Mouse (Mus musculus) liver, adult 2 months (tissue): ENCODE data around the gene BC028528. TPM values are rescaled to one million over a fixed set of nuclear protein-coding genes. Genes with fewer than 3 reads are reported as not detected.

ENCODE experiments used
- DNase-seq: peaks from one replicate; pipeline ENCODE4 v3.0.0-alpha.2; 2011; ENCODE audit warnings: low read depth, low spot score; ENCODE audit errors: extremely low read depth
- H3K27ac ChIP-seq: fragments of 200-500 bp; replicated peaks from 2 replicates; pipeline ENCODE4 v1.5.1; 2012; ENCODE audit warnings: low read depth, mild to moderate bottlenecking, control low read depth, inconsistent platforms, low read length; ENCODE audit not compliant: insufficient read depth
- H3K27me3 ChIP-seq: fragments of 200-500 bp; 2 replicates; pipeline ENCODE4 v1.6.1; 2012; ENCODE audit warnings: mild to moderate bottlenecking, moderate library complexity, low read length, inconsistent platforms; ENCODE audit not compliant: control insufficient read depth, insufficient read depth
- H3K36me3 ChIP-seq: fragments of 200-500 bp; 2 replicates; pipeline ENCODE4 v1.6.1; 2012; ENCODE audit warnings: low read length, inconsistent platforms; ENCODE audit not compliant: control insufficient read depth, insufficient read depth
- H3K4me1 ChIP-seq: fragments of 200-500 bp; 2 replicates; pipeline ENCODE4 v1.6.1; 2011; ENCODE audit warnings: low read length; ENCODE audit not compliant: control insufficient read depth, insufficient read depth
- H3K4me3 ChIP-seq: fragments of 200-500 bp; 2 replicates; pipeline ENCODE4 v1.5.1; 2011; ENCODE audit warnings: low read depth, mild to moderate bottlenecking, control low read depth, low read length, moderate library complexity; ENCODE audit not compliant: insufficient read depth
- H3K79me2 ChIP-seq: fragments of 200-500 bp; 2 replicates; pipeline ENCODE4 v1.6.1; 2012; ENCODE audit warnings: inconsistent platforms, mild to moderate bottlenecking, low read length, moderate library complexity; ENCODE audit not compliant: control insufficient read depth, insufficient read depth
- H3K9ac ChIP-seq: fragments of 200-500 bp; 2 replicates; pipeline ENCODE4 v1.6.1; 2012; ENCODE audit warnings: low read depth, mild to moderate bottlenecking, control low read depth, inconsistent platforms, low read length
- CTCF ChIP-seq: fragments of 200-500 bp; IDR thresholded peaks from 2 replicates; pipeline ENCODE4 v1.5.1; 2011; ENCODE audit warnings: low read depth, low read length, control low read depth
- POLR2A ChIP-seq: fragments of 200-500 bp; IDR thresholded peaks from 2 replicates; pipeline ENCODE4 v1.6.1; 2011; ENCODE audit warnings: low read length, control low read depth; ENCODE audit not compliant: insufficient read depth; ENCODE audit errors: extremely low read depth
- WGBS: fragments of 180-500 bp; shearing (Covaris S2); methylation state at CpG from one replicate; pipeline ENCODE4 v1.1.7; 2018; 5-methylcytosine and 5-hydroxymethylcytosine counted together
- polyA plus RNA-seq: library from polyadenylated mRNA; depleted of rRNA; stranded (reverse); fragments of >200 nt; gene quantifications from 2 replicates; pipeline ENCODE4 v1.2.3, GENCODE M21; 2012; rRNA removed
- total RNA-seq: library from RNA; depleted of rRNA; stranded (reverse); fragments of >200 nt; gene quantifications from 2 replicates; pipeline ENCODE4 v1.2.3, GENCODE M21; 2014; rRNA removed

Gene BC028528
- total RNA-seq (3.7 and 5.3 TPM in 2 replicates), polyA plus RNA-seq (0.72 and 0.98 TPM in 2 replicates)

DNA sequence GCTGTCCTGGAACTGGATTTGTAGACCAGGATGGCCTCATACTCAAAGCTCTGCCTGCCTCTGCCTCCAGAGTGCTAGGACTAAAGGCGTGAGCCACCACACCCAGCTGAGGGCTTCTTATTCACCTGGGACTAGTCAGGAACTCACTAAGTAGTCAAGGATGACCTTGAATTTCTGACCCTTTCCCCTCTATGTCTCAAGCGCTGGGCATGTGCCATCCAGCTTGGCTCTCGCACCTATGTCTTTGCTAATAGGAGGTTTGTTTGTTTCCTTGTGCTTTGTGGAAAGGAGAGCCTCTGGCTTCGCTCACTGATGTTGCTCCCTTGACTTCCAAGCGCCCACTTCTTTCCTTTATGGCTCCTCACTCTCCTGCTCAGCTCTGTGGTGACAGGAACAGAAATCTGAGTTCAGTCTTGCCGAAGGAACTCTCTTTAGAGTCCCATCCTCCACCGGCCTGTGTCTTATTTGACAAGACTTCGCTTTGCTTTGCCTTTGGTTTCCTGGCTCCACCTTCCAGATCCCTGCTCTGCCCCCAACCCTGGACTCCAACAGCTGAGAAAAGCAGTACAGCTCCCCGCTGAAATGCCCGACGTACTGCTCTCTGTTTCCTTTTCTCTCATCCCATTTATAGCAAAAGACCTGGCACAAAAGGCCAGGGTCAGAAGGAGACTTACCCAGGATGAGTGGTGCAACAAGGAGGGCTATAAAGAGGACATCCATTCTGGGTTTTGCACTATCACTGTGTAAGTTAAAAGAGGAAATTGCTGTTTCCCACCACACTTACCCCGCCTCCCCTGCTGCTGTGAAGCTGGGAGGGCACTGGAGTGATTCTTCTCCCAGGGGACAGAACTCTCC is at the start of gene BC028528:
TSS of gene BC028528 (minus strand) at position 795 of the 855 bp plus-strand sequence.
- Histone ChIP-seq H3K79me2 (no peaks in the 10 kb centered on the region), H3K9ac (peak within 1 kb of the TSS; percentile 29; the same call in 1 of the 2 replicates), H3K27ac (peak within 1 kb of the TSS; percentile 54), H3K4me3 (peak within 1 kb of the TSS; percentile 12; the same call in 1 of the 2 replicates), H3K4me1 (peaks cover 13% of the 10 kb centered on the region), H3K27me3 (no peaks in the 10 kb centered on the region), H3K36me3 (no peaks in the 10 kb centered on the region; the same call in 1 of the 2 replicates)
- TF ChIP-seq POLR2A: no peak
- TF ChIP-seq CTCF: no peak
- 47% methylated on average over 12 of the region's 12 CpGs for WGBS
- DNase-seq: peak; percentile 74

- Histone ChIP-seq H3K27ac (no peak overlapping the region), H3K27me3 (no peaks in the 10 kb centered on the region), H3K4me1 (no peaks in the 10 kb centered on the region), H3K36me3 (peaks cover 29% of the 10 kb centered on the region), H3K4me3 (no peak overlapping the region), H3K79me2 (no peaks in the 10 kb centered on the region), H3K9ac (no peak overlapping the region)
- 96% methylated on average over 15 of the region's 15 CpGs for WGBS
- peak; percentile 66 for TF ChIP-seq CTCF
- no peak for TF ChIP-seq POLR2A
- no peak for DNase-seq
Observed at GRCm38 (mm10) chr3:95938835-95939234, 47.0 kb upstream of the BC028528 start.

DNA sequence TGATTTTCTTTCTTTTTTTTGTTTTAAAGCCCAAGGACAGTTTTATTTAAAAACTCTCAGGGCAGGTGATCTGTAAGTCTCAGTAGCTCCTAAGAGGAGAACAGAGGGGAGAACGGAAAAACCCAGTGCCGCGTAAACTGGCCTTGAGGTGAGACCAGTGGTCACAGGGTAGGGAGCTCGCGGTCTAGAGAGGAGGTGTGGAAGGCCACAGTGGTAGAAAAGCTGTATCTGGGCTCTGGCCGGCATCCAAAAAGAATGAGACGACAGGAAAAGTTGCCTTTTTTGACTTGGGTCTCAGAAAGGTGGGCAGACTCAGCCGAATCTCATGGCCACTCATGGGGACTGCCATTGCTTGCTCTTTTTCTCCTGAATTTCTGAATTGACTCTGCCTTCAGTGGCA is 46.4 kb upstream of the BC028528 start:
- DNase-seq: no peak
- H3K27me3 ChIP-seq: no peaks in the 10 kb centered on the region
- no peak for TF ChIP-seq POLR2A
- TF ChIP-seq CTCF: no peak
- peaks cover 29% of the 10 kb centered on the region for H3K36me3 ChIP-seq
- no peaks in the 10 kb centered on the region for H3K79me2 ChIP-seq
- H3K27ac ChIP-seq: no peak overlapping the region
- H3K4me3 ChIP-seq: no peak overlapping the region
- H3K9ac ChIP-seq: no peak overlapping the region
- H3K4me1 ChIP-seq: no peaks in the 10 kb centered on the region
- 98% methylated on average over 8 of the region's 8 CpGs for WGBS

DNA sequence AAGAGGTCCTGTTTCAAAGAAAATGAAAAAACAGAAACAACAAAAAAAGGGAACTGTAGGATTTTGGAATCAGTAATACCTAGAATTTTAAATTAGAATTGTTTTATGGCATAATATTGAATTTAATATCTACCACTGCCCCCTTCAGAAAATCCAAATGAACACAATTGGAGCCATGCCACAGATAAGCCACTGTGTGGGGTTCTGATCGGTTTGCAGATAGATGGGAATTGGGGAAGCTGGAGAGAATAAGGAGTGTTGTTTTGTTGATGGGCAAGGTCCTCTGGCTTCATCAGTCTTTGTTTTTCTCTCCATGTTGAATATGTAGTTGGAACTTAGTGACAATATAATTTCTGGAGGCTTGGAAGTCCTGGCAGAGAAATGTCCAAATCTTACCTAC is 42.6 kb upstream of the BC028528 start:
- Histone ChIP-seq H3K27ac (no peak overlapping the region), H3K36me3 (peaks cover 19% of the 10 kb centered on the region), H3K79me2 (peaks cover 4% of the 10 kb centered on the region; the same call in 1 of the 2 replicates), H3K27me3 (no peaks in the 10 kb centered on the region), H3K9ac (no peak overlapping the region), H3K4me1 (no peaks in the 10 kb centered on the region), H3K4me3 (no peak overlapping the region)
- no peak for TF ChIP-seq CTCF
- TF ChIP-seq POLR2A: no peak
- no peak for DNase-seq
- WGBS: 98% methylated on average over 1 of the region's 1 CpGs

DNA sequence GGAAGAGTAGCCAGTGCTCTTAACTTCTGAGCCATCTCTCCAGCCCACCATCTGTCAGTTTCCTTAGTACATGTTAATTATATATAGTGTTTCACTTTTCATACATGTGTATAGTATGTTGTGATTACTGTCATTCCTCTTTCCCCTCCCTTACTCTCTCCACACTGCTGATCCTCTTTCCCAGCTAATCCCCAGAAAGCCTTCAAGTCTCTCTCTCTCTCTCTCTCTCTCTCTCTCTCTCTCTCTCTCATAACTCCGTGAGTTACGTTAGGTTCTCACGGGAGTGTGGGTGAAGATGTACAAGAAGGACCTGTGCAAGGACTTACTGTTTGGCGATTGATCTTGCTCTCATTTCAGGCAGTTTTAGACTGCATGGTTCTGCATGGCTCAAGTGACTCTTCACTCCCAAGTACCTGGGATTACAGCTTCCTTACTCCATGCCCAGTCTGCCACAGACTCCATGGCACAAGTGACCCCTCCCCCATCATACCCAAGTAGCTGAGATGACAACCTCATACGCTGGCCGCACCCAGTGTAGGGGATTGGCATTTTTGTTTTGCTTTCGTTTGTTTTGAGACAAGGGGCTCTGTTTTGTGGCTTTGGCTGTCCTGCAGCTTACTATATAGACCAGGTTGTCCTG is 41.4 kb upstream of the BC028528 start:
- Histone ChIP-seq H3K4me1 (peaks cover 2% of the 10 kb centered on the region), H3K36me3 (peaks cover 14% of the 10 kb centered on the region), H3K27me3 (no peaks in the 10 kb centered on the region), H3K27ac (no peak overlapping the region), H3K4me3 (no peak overlapping the region), H3K9ac (no peak overlapping the region), H3K79me2 (peaks cover 4% of the 10 kb centered on the region; the same call in 1 of the 2 replicates)
- TF ChIP-seq CTCF (no peak), POLR2A (no peak)
- no peak for DNase-seq
- 94% methylated on average over 7 of the region's 7 CpGs for WGBS
